Mouse (Mus musculus) adrenal gland, postnatal 4 days (tissue): ENCODE measurements around the gene Ank3. TPM values are rescaled to one million over a fixed set of nuclear protein-coding genes. Genes with fewer than 3 reads are reported as not detected.

ENCODE experiments used
- DNase-seq, 2 experiments: peaks; one replicate each; pipeline ENCODE4 v3.0.0; 2021 to 2022; ENCODE audit warnings: low spot score in 2 of 2, mixed read lengths in 2 of 2
- total RNA-seq, 2 experiments: library from RNA; stranded (reverse); gene quantifications; 2 replicates each; pipeline ENCODE4 v1.2.3; 2021

Ank3 gene
- total RNA-seq, 2 experiments from 2014 or later: 37.4 to 54.2 TPM

DNA sequence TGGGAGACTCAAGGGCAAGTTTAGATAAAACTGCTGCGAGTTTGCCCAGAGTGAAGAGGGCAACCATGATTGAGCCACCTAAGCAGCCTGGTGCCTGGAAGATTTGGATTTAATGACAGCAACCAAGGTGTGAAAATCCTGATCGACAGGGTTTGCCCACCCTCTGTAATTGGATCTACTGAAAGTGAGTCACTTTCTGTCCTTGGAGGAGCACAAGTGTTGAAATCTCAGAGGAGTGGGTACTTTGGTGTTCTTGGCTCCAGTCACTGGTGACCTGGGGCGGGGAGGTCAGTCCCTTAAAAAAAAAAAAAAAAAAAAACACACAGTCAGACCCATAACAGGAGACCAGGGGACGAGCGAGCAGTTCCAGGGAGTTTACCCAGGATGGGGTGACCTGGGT is 624.0 kb downstream of the Ank3 start:
- DNase-seq: no peak

DNA sequence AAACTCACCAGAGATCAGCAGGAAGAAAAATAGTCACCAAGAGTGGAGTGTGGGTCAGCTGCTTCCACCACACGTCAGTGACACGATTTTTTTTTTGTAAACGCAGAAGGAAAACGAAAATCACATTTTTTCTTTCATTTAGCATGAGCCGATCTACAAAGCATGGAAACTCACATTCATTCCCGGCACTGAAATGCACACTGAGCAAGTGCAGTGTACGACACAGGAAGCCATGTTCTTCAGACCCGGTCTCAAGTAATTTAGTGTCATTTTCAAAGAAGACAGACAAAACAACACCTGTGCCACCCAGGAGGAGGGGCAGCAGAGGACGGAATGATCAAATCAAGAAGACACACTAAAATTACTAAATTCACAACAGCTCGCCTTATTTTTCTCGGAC is 625.3 kb downstream of the Ank3 start:
- DNase-seq: no peak

DNA sequence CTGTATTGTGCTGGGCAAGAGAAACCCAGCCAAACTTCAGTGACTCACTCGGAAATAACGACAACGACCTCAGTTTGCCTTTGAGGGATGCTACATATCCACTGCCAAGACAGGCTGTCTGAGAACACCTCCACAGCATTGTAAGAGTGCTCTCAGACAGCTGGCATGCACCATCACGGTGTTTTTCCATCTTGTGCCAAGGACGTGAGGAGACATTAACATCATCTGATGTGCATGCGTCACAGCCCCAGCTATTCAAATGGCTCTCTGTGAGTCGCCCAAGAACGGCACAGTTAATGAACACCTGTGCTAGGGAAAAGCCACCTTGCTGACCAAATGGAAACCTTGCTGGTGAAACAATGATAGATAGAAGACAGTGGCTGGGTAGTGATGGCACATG is 633.4 kb downstream of the Ank3 start:
- no peak for DNase-seq

DNA sequence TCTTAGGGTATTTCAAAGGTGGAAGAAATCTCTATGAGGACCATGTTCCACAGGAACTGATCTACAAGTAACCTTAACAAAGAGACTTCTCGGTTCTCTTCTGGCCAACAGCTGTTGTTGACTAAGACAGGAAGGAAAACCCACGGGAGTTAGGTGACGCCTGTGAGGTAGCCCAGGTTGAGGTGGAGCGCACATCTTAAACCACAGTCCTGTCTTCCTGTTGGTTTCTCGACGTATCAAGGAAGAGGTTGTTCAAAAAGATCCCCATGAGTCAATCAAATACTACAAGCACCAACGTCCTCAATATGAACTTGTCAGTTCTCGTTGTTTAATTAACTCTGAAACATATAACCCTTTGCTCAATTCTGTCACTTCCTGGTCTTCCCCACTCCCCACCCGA is 634.4 kb downstream of the Ank3 start:
- no peak for DNase-seq

DNA sequence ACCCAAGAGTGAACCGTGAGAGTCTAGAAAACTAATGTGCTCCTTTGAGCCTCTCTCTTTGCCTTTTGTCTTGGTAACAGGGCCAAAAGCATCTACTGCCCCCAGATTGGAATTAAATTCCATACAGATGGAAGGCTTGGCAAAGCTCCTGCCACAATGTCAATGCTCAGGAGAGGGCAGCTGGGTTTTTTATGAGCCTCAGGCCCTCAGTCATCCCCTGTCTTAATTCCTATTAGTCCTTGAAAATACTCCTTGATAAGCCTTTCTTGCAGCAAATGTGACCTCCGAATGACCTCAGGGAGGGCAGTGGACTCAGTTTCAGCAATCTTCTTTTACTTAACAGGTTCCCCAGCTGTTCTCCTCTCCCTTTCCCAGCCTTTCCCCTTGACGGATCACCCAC is 635.3 kb downstream of the Ank3 start:
- DNase-seq: no peak

DNA sequence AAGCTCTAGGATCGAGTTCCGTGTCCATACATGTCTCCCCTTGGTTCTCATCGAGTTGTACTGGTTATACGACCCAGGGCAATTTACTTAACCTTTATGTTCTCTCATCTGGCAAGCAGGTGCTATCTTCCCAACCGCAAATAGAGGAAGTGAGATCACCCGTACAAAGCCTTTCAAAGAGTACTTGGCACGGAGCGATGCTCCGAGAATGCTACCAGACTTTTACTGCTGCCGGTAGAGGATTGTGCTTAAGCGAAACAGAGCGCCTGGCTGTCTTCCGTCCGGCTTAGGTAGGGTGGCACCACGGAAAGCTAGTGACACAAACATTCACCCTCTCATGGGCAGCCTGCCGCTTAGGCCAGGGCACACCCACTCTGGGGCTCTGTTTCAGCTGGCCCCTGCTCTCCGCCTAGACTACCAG is 641.3 kb downstream of the Ank3 start:
- no peak for DNase-seq

DNA sequence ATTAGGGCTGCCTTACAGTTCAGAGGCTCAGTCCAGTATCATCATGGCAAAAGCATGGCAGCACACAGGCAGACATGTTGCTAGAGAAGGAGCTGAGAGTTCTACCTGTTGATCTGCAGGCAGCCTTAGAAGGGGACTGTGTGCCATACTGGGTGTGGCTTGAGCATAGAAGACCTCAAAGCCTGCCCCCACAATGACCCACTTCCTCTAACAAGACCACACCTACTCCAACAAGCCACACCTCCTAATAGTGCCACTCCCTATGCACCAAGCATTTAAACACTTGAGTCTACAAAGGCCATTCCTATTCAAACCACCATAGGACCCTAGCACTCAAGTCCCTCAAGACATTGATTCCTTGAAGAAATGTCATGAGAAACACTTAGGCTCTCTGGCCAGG is 643.0 kb downstream of the Ank3 start:
- no peak for DNase-seq

DNA sequence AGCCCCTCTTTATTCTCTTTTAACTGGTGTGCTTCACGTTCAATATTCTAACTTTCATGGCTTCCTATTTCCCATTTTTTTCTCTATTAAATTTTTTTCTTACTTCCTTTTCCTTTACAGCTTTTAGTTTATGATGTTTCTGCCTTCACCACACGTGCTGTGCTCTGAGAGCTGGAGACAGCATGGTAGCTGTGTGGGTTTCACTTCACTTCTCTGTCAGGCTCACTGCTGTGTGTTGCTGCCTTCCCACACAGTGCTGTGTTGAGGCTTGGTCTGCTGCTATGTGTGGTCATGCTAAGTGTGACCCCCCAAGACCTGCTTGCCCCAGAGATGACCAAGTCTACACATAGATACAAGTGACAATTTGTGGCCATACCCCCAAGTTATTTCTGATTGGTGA is 647.1 kb downstream of the Ank3 start:
- DNase-seq: no peak

DNA sequence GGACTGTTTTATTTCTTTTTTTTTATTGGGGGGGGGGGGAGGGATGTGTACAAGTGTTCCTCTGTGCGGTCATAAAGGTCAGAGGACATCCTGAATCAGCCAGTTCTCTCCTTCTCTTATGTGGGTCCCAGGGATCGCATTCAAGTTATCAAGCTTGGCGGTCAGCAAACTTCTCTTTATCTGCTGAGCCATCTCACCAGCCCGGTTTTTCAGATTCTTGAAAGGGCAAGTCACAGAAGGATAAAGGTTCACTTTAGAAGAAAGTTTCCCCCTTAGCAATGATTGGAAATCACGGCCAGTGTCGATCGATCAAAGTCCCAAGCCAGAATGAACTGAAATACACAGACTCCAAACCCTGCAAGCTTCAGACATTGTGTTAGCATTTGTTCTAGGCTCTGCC is 651.2 kb downstream of the Ank3 start:
- DNase-seq: no peak

DNA sequence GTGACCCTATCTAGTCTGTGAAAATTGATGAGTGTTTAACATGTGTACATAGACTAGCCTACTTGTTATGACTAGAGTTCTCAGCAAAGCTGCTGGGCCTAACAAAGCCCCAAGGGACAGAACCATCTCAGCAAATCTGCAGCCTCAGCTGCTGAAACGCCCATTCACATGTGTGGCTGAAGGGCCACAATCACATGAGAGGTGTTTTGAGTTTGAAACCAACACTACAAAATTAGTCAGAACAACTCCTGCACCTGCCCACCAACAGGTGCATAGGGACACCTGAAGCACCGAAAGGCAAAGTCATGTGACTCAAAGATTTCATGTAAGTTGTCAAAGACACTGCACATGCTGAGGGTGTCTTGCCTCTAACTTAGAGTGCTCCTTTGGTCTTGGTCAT is 656.7 kb downstream of the Ank3 start:
- no peak for DNase-seq

DNA sequence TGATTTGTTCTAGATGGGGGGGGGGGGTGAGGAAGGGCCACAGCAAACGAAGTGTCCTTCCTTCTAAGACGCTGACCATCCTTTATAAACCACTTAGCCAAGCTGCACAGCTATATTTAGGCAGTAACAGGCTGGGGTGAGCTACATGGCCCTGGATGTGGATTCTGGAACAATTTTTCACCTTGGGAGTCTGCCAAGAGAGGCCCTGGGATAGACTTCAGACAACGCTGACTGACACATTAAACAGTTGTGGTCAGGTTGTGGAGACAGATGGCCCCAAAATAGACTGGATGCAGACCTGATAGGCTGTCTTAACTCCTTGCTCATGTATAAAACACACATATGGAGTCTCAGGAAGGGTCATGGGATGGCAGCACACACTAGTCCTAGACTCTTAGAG is 658.5 kb downstream of the Ank3 start:
- no peak for DNase-seq

DNA sequence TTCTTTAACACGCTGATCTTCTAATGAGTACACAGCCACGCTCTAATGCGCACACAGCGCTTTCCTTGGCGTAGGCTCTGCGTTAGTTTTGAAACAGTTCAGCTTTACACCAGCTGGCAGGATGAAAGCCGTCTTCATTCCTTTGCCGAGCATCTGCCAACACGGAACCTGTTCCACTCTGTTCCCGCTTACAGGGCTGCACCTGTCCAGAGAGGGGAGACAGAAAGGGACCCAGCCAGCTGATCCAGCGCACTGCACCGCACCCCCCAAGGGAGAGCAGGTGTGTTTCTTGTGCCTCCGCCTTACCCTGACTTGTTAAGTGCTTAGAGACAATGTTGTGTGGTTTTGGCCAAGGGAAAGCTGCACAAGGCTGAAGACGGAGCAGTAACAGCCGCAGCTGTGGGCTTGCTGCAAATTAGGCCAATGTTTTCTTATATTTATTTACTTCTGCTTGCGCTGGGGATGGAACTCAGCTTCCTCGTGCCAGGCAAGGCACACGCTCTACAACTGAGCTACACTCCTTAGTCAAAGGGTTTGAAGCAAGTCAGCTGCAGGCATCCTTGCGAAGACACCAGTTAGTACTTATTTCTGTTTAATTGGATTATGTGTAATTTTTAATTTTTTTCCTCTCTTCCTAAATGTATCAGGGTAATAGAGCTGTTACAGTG is 661.6 kb downstream of the Ank3 start:
- DNase-seq: no peak

DNA sequence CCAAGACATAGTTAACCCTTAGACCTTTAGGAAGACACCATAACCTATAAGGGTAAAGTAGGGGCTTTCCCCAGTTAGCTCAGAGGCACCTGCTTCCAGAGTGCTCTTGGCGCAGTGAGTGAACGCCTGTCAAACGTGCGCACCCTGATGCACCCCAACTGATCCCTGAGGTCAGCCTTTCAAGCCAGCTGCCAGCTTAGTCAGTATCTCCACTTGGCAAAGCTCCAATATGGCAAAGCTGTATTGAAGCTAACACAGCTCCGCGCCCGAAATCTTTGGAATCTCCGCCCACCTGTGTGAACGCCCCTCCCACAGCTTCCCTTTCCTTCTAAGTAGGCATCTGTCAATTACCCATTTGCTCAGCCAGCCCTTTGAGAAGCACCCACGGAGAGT is 662.1 kb downstream of the Ank3 start:
- no peak for DNase-seq

DNA sequence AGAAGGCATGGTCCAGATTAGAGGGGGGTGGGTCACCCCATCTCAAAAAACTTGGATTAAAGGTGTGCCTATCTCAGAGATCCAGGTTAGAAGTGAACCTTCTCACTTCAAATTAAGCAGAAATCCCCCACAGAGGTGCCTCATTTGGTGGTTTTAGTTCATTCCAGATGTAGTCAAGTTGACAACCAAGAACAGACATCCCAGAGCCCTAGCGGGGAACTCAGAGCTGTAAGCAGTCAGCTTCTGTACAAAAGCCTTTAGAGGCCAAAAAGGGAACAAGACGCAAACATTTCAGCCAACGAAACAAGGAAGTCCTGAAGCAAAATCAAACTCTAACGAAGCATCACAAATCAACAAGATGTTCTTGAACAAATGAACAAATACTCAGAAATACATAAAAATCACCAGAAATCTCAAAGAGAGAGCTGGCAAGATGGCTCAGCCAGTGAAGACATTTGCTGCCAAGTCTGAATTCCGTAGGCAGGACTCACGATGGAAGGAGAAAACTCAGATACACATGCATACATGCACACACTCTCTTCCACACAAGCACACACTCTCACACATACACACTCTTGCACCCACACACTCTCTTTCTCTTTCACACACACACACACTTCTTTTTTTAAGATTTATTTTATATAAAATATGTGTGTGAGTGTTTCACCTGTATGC is 665.4 kb downstream of the Ank3 start:
- DNase-seq: no peak

DNA sequence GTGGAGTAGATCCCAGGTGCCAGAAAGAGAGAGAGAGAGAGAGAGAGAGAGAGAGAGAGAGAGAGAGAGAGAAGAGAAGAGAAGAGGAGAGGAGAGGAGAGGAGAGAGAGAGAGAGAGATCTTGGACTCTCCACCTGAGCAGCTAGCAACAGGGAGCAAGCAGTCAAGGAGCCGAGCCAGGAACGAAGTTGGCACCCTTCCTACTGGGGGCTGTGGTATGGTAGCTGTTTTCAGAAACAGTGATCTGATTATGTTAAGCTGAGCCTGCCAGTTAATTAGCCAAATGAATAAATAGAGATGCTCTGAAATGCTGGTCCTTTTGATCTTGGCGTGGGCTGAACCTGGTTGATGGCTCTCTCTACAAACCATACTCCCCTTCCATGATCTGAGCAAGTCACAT is 666.6 kb downstream of the Ank3 start:
- DNase-seq: no peak

DNA sequence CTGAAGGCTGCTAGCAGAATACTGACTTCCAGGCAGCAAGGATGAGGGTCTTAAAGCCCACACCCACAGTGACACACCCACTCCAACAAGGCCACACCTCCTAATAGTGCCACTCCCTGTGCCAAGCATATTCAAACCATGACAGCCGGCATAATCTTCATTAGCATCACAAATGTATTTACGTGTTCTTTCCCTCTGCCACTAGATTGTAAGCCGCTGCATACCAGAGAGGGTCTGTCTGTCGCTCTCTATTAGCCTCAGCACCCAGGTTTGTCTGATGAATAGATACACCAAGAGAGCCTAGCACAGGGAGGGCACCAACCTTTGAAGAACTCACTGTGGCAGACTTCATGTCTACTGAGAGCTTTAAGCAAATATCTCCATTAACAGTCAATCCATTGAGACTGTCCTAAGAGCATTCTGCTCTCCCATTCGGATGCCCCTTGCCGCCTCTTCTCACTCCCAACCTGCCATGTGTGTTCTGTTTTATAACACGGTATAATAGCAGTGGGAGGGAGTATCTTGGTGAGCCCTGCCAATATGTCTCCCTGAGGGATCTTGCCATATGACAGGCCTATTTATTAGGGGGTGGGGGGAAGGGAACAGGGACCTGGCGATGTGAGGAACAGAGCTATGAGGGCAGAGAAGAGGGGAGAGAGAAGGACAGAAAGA is 668.1 kb downstream of the Ank3 start:
- DNase-seq: no peak

DNA sequence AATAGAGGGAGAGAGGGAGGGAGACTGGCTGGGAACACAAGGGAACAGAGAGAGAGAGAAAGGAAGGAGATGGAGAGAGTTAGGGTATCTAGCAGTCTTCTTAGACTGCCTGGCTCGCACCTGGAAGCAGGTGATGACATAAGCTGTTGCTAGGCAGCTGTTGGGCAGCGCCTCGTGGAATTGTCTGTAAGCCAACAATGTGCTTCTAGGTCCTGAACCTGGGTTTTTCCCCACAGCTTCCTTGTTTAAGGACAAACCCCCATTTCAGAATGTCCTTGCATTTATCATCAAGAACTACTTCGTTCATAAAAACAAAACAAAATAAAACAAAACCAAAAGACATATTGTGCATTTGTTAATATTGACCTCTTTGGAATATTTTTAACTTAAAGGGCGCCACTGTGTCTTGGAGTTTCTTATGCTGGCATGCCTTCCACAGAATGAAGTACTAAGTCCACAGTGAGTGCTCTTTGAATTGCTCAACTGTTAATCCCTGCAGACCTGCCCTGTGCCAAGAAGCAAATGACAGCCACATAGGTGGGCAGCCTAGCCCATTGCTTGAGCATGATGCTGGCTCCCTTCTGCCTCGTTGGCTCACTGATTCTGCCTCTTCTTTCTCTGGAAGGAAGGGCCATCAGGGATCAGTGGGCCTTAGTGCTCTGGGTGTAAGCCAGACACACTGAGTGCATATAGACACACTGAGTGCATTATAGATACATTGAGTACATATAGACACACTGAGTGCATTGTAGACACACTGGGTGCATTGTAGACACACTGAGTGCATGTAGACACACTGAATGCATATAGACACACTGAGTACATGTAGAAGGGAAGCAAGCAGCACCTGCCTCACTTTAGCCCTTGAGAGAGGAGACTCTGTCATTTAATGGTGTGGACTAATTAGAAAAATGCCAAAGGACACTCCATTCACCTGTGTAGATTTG is 668.9 kb downstream of the Ank3 start:
- no peak for DNase-seq

DNA sequence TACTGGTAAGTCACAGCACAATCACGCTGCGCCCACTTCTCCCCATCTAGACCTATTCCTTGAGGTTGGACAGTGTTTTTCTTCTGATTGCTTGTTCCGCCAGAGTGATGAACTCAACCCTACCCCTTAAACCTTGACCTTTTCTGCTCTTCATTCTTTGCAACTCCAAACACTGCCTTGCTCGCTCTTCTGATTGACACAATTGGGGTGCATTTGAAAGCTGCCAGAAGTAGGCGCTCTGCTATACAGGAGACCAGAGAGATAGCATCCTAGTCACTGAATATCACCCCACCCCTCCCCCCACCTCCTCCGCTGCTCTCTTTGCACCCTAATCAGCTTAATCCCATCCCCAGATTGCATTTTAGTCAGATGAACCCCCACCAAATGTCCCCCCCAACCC is 670.7 kb downstream of the Ank3 start:
- no peak for DNase-seq

DNA sequence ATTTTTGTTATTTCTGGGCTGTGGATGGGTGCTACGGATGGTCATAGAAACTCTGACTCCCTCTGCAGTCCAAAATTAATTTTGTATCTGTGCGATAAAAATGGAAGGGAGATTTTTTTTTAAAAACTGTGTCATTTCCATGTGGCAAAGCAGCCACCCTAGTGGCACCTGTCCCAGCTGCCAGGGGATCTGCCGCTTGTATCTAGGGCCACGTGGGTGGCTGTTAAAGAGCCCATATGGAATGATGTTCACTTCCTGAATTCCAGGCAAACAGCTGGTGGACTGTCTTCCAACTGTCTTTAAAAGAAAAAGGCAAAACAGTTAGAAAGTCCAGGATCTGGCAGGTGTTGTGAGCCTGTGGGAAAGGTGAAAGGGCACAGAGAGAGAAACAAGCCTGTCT is 672.8 kb downstream of the Ank3 start:
- no peak for DNase-seq
